Mouse (Mus musculus) cerebellum, adult (tissue): ENCODE measurements at regions not wholly inside any gene's neighbourhood (a gene's known extent, or its start where the extent isn't known, plus 50 kb on each side); places are given as distances from the start of the nearest gene placed in this dataset.

Source experiments
- ATAC-seq: cut with Nextera tagmentation; 2 replicates; pipeline ENCODE4 v1.9.2; 2017; ENCODE audit warnings: mild to moderate bottlenecking, moderate library complexity, mixed read lengths; ENCODE audit not compliant: insufficient number of reproducible peaks, low FRiP score, low TSS enrichment

GRCm38 (mm10) chr4:80131623-80132301, 702.2 kb upstream of the Tyrp1 start:
- no peak for ATAC-seq

- no peak for ATAC-seq
Measured at GRCm38 (mm10) chr4:80140261-80140660, 693.7 kb upstream of the Tyrp1 start.

- no peak for ATAC-seq
Measured at GRCm38 (mm10) chr4:80159842-80160241, 674.1 kb upstream of the Tyrp1 start.

GRCm38 (mm10) chr4:80173229-80173628, 660.7 kb upstream of the Tyrp1 start:
- ATAC-seq = no peak

- no peak for ATAC-seq
Measured at GRCm38 (mm10) chr4:80202223-80202622, 631.7 kb upstream of the Tyrp1 start.

- ATAC-seq = peak; percentile 52; the same call in 1 of the 2 replicates
Measured at GRCm38 (mm10) chr4:80203916-80204315, 630.0 kb upstream of the Tyrp1 start.

- ATAC-seq = no peak
Measured at GRCm38 (mm10) chr4:80204374-80204773, 629.5 kb upstream of the Tyrp1 start.
